Mouse (Mus musculus) hematopoietic stem cell, adult 5-6 weeks (primary cell): ENCODE data around the gene Zbtb12. TPM values are rescaled to one million over a fixed set of nuclear protein-coding genes. Genes with fewer than 3 reads are reported as not detected.
"Not testable (repeated sequence)": the region's sequence is repeated elsewhere in the genome, so short reads cannot be mapped to it uniquely, and the experiment has no call there.

Source experiments
- ATAC-seq, 2 experiments: fragments of 125-278 bp in 1 of 2; replicated peaks in 1 of 2; 2 replicates each; pipeline ENCODE4 v1.8.0; 2016 to 2017; ENCODE audit warnings: inconsistent platforms in 2 of 2, mild to moderate bottlenecking in 2 of 2, moderate number of reproducible peaks in 2 of 2, low read depth in 1 of 2, moderate TSS enrichment in 1 of 2; ENCODE audit not compliant: low FRiP score in 2 of 2, poor library complexity in 2 of 2, severe bottlenecking in 2 of 2, insufficient read depth in 1 of 2, low TSS enrichment in 1 of 2
- total RNA-seq: library from RNA; stranded (forward); fragments of 172-1452, 232-1000 nt; gene quantifications from 2 replicates; pipeline ENCODE4 v1.2.3, GENCODE M21; 2017

The Zbtb12 gene
- total RNA-seq: 11.3 and 15.1 TPM in 2 replicates

- peak; percentile 38 to 53; a peak in 1 of 4 replicates for ATAC-seq
These were observed at the start of gene Zbtb12 for GRCm38 (mm10) chr17:34879336-34879879. Gene Zbtb12, plus strand, starts transcription at chr17:34879483.

GRCm38 (mm10) chr17:34830776-34831175, 48.5 kb upstream of the Zbtb12 start:
- ATAC-seq: not testable (repeated sequence)

GRCm38 (mm10) chr17:34836155-34836855, 43.0 kb upstream of the Zbtb12 start:
- peak; percentile 47 to 62; a peak in 3 of 4 replicates for ATAC-seq

- ATAC-seq: peak; percentile 87 to 92
These were observed 42.4 kb upstream of the Zbtb12 start, which contains the start of the genes Stk19 and Dxo for GRCm38 (mm10) chr17:34836856-34837221. Gene Stk19, minus strand, starts transcription at chr17:34836945. Gene Dxo, plus strand, starts transcription at chr17:34837019.

- no peak; a peak in 1 of 4 replicates for ATAC-seq
These were observed 41.6 kb upstream of the Zbtb12 start for GRCm38 (mm10) chr17:34837464-34838324.

GRCm38 (mm10) chr17:34838785-34839184, 40.5 kb upstream of the Zbtb12 start:
- no peak for ATAC-seq

GRCm38 (mm10) chr17:34840736-34841307, 38.5 kb upstream of the Zbtb12 start:
- no peak for ATAC-seq

GRCm38 (mm10) chr17:34844884-34845283, 34.4 kb upstream of the Zbtb12 start:
- ATAC-seq: no peak

- no peak for ATAC-seq
These were observed 32.1 kb upstream of the Zbtb12 start for GRCm38 (mm10) chr17:34847192-34847591.

GRCm38 (mm10) chr17:34847615-34848014, 31.7 kb upstream of the Zbtb12 start:
- no peak for ATAC-seq

- ATAC-seq: peak; percentile 97
These were observed 29.4 kb upstream of the Zbtb12 start, which contains the start of the genes Skiv2l and Nelfe for GRCm38 (mm10) chr17:34849722-34850516. Gene Skiv2l, minus strand, starts transcription at chr17:34850210. Gene Nelfe, plus strand, starts transcription at chr17:34850391.

GRCm38 (mm10) chr17:34850517-34851125, 28.7 kb upstream of the Zbtb12 start:
- ATAC-seq: no peak

GRCm38 (mm10) chr17:34853511-34853910, 25.8 kb upstream of the Zbtb12 start:
- no peak for ATAC-seq

- ATAC-seq: no peak
These were observed 24.5 kb upstream of the Zbtb12 start for GRCm38 (mm10) chr17:34854761-34855160.

- ATAC-seq: peak; percentile 45 to 61; a peak in 1 of 4 replicates
These were observed 23.5 kb upstream of the Zbtb12 start for GRCm38 (mm10) chr17:34855825-34856224.

- no peak for ATAC-seq
These were observed 20.6 kb upstream of the Zbtb12 start for GRCm38 (mm10) chr17:34858670-34859069.
